Comparison of ENCODE assay signal across 15 mouse cellular contexts in the genomic region with DNA sequence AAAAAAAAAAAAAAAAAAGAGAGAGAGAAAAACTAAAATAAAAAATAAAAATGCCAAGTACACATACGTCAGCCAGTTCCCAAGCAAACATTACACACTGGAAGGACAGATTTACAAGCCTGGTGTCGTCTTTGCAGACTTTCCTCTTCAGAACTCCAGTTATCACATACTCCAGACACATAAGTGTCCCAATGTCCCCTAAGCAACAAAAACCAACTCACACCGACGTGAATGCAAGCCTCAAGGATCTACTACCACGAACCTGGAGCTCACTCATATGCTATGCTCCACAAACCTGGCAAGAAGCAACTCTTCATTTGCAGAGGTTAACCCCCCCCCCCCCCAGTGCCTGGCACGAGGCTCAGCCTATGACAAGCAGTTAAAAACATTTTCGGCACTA.
"Had no signal": no experiment of that assay in that cellular context is flagged by ENCODE, and none has a peak within 500 bp of the region (broad histone marks: within the 10 kb centered on the region; RNA-seq: fewer than 3 reads in every experiment).

No protein-coding gene starts in this region.

- H3K27ac ChIP-seq: kidney, embryonic 15.5 days; limb, embryonic 12.5 days; liver, embryonic 12.5 days; liver, embryonic 15.5 days; neural tube, embryonic 13.5 days had no signal

- H3K9ac ChIP-seq: kidney, embryonic 15.5 days; limb, embryonic 12.5 days; limb, embryonic 15.5 days; liver, embryonic 12.5 days; liver, embryonic 15.5 days; lung, embryonic 15.5 days; neural tube, embryonic 13.5 days had no signal

- H3K27me3 ChIP-seq: kidney, embryonic 15.5 days; limb, embryonic 12.5 days; limb, embryonic 15.5 days; liver, embryonic 12.5 days; liver, embryonic 15.5 days; lung, embryonic 15.5 days; neural tube, embryonic 13.5 days had no signal

- DNase-seq: kidney, adult 11 months; kidney, adult 8-10 months; layer of hippocampus, postnatal 36 days; thymus, adult 2 months; thymus, postnatal 14 days; thymus, postnatal 4 days had no signal

- H3K4me3 ChIP-seq: kidney, embryonic 15.5 days; left cerebral cortex, adult 2 months; limb, embryonic 12.5 days; limb, embryonic 15.5 days; liver, embryonic 12.5 days; liver, embryonic 15.5 days; lung, embryonic 15.5 days; neural tube, embryonic 13.5 days had no signal

- H3K36me3 ChIP-seq: limb, embryonic 15.5 days; liver, embryonic 12.5 days had no signal

- H3K4me1 ChIP-seq: kidney, embryonic 15.5 days; liver, embryonic 12.5 days; liver, embryonic 15.5 days had no signal

- ATAC-seq: liver, embryonic 12.5 days had no signal

- H3K4me2 ChIP-seq: kidney, embryonic 15.5 days; limb, embryonic 12.5 days; limb, embryonic 15.5 days; liver, embryonic 12.5 days; liver, embryonic 15.5 days; lung, embryonic 15.5 days; midbrain, embryonic 11.5 days; neural tube, embryonic 13.5 days had no signal

- H3K9me3 ChIP-seq: kidney, embryonic 15.5 days; limb, embryonic 12.5 days; limb, embryonic 15.5 days; liver, embryonic 12.5 days; liver, embryonic 15.5 days; lung, embryonic 15.5 days; neural tube, embryonic 13.5 days had no signal
